Mouse (Mus musculus) heart, embryonic 15.5 days (tissue): ENCODE data around the gene Atp6v1fnb. TPM values are rescaled to one million over a fixed set of nuclear protein-coding genes. Genes with fewer than 3 reads are reported as not detected.

ENCODE experiments used
- polyA plus RNA-seq: library from polyadenylated mRNA; unstranded; fragments of >200 nt; fragmentation: Nextera tagmentation; extraction: Ambion mirVana; gene quantifications from 2 replicates; pipeline ENCODE4 v1.2.1, GENCODE M21; 2015

Gene Atp6v1fnb
- polyA plus RNA-seq, 1 experiment from 2014 or later = not detected

Other genes with a start within 250 kb of the Atp6v1fnb start
- gene Hilpda, start 198.9 kb upstream of the Atp6v1fnb start, polyA plus RNA-seq = 22.0 and 29.8 TPM in 2 replicates
- gene Fam71f2, start 191.8 kb upstream of the Atp6v1fnb start, polyA plus RNA-seq = 0.33 TPM in 1 of 2 replicates, not detected in the other
- gene Fam71f1, start 152.3 kb upstream of the Atp6v1fnb start, polyA plus RNA-seq = 0.08 TPM in 1 of 2 replicates, not detected in the other
- gene Calu, start 123.4 kb upstream of the Atp6v1fnb start, polyA plus RNA-seq = 354 and 404 TPM in 2 replicates
- 0.55 and 0.70 TPM in 2 replicates for gene Opn1sw, start 83.0 kb upstream of the Atp6v1fnb start, polyA plus RNA-seq
- gene Ccdc136, start 75.1 kb upstream of the Atp6v1fnb start, polyA plus RNA-seq = 19.1 and 22.1 TPM in 2 replicates
- gene Flnc, start 38.2 kb upstream of the Atp6v1fnb start, polyA plus RNA-seq = 39.1 and 43.9 TPM in 2 replicates
- gene Atp6v1f, start 3.7 kb upstream of the Atp6v1fnb start, polyA plus RNA-seq = 187 and 202 TPM in 2 replicates
- gene Kcp, start 36.5 kb downstream of the Atp6v1fnb start, polyA plus RNA-seq = 7.3 and 12.5 TPM in 2 replicates
- 4.5 and 8.6 TPM in 2 replicates for gene Irf5, start 55.2 kb downstream of the Atp6v1fnb start, polyA plus RNA-seq
- 55.1 and 63.6 TPM in 2 replicates for gene Tnpo3, start 138.4 kb downstream of the Atp6v1fnb start, polyA plus RNA-seq
- gene Tspan33, start 222.8 kb downstream of the Atp6v1fnb start, polyA plus RNA-seq = 3.8 and 5.9 TPM in 2 replicates